Mouse (Mus musculus): Measurements from ENCODE around the gene Atp6v0a1.

Atp6v0a1 gene

GRCm38 (mm10) chr11:101086756-101087681 is 77.8 kb downstream of the Atp6v0a1 start, which contains the start of gene Mlx:
Gene Mlx, plus strand, starts transcription at chr11:101087277.
- DNase-seq, result peak; percentile 89

GRCm38 (mm10) chr11:101087682-101088055 is 78.4 kb downstream of the Atp6v0a1 start:
- no peak for DNase-seq

- no peak for DNase-seq
Observed at GRCm38 (mm10) chr11:101089931-101090330, 80.7 kb downstream of the Atp6v0a1 start.

- DNase-seq, result no peak
Observed at GRCm38 (mm10) chr11:101094930-101095313, 85.7 kb downstream of the Atp6v0a1 start.

- peak; percentile 94 for DNase-seq
Observed at GRCm38 (mm10) chr11:101095314-101096024, 86.2 kb downstream of the Atp6v0a1 start, which contains the start of gene Psmc3ip. Gene Psmc3ip, minus strand, starts transcription at chr11:101095436.

GRCm38 (mm10) chr11:101098231-101098630 is 89.0 kb downstream of the Atp6v0a1 start:
- no peak for DNase-seq

- DNase-seq, result no peak
Observed at GRCm38 (mm10) chr11:101103011-101103410, 93.8 kb downstream of the Atp6v0a1 start.

- no peak for DNase-seq
Observed at GRCm38 (mm10) chr11:101109351-101109750, 100.1 kb downstream of the Atp6v0a1 start.

- DNase-seq, result no peak
Observed at GRCm38 (mm10) chr11:101110708-101111107, 101.5 kb downstream of the Atp6v0a1 start.

- DNase-seq, result no peak
Observed at GRCm38 (mm10) chr11:101111178-101111577, 101.9 kb downstream of the Atp6v0a1 start.

- DNase-seq, result no peak
Observed at GRCm38 (mm10) chr11:101112186-101112585, 102.9 kb downstream of the Atp6v0a1 start.

Data from right cerebral cortex, postnatal 25 days (tissue).